Mouse (Mus musculus): Measurements from ENCODE around the gene Tmem221. TPM values are rescaled to one million over a fixed set of nuclear protein-coding genes. Genes with fewer than 3 reads are reported as not detected.
A peak's percentile ranks its signal among the peaks of the same experiment; 100 is the strongest.

Tmem221 gene
- under 1 TPM in 1 of 2 experiments, not detected in 1; 0.20 TPM for total RNA-seq (2021)
- long read RNA-seq, result 0 reads

DNA sequence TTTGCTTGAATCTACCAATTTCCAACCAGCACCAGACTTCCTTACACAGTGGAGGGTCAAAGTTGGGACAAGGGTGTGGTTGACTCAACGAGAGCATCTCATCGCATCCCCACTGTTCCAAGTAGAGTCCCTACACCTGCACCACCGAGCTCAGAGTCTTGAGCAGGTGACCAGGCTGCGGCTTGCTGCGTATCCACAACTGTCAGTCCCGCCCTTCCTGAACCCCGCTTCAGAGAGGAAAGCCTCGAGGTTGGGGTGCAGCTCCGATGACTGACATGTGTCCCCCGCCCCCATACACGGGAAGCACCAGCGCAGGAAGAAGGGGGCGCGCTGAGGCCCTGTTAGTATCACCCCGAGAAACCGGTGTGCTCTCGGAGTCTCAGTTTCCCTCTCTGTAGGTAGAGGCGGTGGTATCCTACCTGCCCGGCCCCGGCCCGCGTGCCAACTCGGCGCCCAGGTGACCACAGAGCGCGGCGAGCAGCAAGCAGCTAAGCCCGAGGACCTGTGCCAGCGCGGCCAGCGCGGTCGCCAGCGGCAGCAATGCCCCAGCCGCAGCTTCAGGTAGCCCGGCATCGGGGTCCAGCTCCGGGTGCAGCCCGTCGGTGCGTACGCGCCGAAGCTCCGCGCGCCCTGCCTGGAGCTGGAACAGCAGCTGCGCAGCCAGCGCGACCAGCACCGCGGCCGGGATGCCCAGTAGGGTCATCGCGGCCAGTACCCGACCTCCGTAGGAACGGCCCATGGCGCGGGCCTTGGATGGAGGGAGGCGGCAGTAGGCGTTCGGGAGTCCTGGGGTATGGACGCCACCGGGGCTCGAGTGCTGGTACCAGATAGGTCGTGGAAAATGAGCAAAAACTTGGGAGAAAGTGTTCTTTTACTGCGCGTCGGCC, at the start of gene Tmem221:
Tmem221 (minus strand) TSS at position 801 of the 887 bp plus-strand sequence.
- no peak for DNase-seq (ENCODE audit: low spot score in 2 of 2)

DNA sequence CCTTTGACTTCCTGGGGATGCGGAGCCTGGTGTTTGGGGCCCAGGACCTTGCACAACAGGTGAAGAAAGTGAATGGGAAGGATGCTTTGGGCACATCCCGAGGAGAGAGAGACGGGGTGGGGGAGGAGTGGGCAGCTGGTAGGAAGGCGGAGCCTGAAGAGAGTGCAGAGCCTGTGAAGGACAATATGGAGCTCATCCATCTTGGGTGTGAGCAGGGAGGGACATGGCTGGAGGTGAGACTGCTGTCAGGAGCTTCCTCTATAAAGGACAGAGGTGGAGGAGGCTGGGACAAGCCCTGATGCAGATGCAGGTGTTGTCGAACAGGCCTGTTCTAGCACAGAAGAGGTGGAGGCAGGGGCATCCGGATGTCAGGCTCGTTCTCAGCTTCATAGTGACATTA, 45.4 kb upstream of the Tmem221 start:
- DNase-seq (ENCODE audit: low spot score in 2 of 2), result no peak

GRCm38 (mm10) chr8:71602666-71603334, 44.1 kb upstream of the Tmem221 start:
- DNase-seq (ENCODE audit: low spot score in 2 of 2), result peak; percentile 47 to 69

GRCm38 (mm10) chr8:71601939-71602665, 43.4 kb upstream of the Tmem221 start:
- DNase-seq (ENCODE audit: low spot score in 2 of 2), result no peak

DNA sequence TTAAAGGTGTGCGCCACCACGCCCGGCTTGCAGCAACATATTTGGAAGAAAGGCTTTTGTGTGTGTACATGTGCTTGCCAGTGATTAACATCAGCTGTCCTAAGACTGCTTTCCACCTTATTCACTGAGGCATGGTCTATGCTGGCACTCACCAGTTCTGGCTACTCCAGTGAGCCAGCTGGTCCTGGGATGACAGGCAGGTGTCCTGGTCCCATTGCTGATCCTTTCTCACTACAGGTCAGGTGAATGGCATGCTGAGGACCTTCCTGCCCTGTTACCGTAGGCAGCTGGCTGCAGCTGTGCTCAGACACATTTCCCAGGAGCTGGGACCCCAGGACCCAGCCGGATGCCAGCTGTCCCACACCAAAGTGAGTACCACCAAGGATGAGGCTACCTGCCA, 40.2 kb upstream of the Tmem221 start:
- no peak for DNase-seq (ENCODE audit: low spot score in 2 of 2)

DNA sequence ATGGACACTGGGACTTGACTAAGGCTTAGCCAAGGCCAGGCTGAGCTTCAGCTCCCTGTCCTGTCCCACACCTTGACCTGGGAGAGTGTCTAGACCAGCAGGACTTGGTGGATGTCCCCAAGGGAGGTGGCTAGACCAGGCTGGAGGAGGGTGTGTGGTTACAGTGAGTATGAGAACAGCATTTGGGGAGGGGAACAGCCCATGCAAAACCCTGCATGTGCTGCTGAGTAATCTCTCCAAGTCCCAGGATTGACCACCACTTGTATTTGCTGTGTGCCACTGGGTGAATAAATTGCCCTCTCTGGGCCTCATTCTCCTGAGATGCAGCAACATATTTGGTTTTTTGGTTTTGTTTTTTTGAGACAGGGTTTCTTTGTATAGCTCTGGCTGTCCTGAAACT, 39.7 kb upstream of the Tmem221 start:
- DNase-seq (ENCODE audit: low spot score in 2 of 2), result no peak

- no peak for DNase-seq (ENCODE audit: low spot score in 2 of 2)
Observed at GRCm38 (mm10) chr8:71597451-71597850, 38.8 kb upstream of the Tmem221 start, which contains the start of gene Fam129c. Fam129c (plus strand) TSS chr8:71597648.

DNA sequence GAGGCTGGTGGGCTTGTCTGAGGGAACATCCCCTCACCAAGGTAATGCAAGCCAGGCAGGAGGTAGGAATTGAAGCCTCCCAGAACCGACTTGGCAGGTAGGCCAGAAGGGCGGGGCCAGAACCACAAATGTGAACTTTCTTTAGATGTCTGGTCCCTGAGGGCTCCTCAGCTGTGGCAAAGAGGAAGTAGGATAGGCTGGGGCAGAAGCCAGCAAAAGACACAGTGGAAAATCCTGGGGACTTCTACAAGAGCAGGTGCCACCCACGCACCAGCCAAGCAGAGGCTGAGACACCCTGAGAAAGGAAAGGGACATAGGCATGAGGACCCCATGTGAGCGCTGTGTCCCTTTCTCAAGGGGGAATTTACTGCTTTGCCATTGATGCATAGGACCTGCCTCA, 38.1 kb upstream of the Tmem221 start:
- DNase-seq (ENCODE audit: low spot score in 2 of 2), result no peak

- no peak for DNase-seq (ENCODE audit: low spot score in 2 of 2)
Observed at GRCm38 (mm10) chr8:71596384-71596783, 37.7 kb upstream of the Tmem221 start.

- DNase-seq (ENCODE audit: low spot score in 2 of 2), result peak; percentile 77 to 94
Observed at GRCm38 (mm10) chr8:71595862-71596261, 37.2 kb upstream of the Tmem221 start.

DNA sequence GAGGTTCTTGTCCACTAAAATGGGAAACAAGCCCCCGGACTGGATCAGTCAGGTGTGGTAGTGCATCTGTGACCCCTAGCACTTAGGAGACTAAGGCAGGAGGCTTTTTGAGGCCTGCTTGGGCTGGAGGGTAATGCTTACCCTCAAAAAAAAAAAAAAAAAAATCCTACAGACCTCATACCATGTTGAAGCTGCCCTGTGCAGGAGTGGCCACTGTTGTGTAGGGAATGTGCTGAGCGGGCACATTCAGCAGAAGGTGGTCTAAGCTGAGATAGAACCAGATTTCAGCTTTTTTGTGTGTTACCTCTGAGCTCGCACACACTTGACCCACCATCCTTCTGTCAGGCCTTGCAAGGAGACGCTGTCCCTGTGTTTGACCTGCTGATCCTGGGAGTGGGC, 35.7 kb upstream of the Tmem221 start:
- no peak for DNase-seq (ENCODE audit: low spot score in 2 of 2)

DNA sequence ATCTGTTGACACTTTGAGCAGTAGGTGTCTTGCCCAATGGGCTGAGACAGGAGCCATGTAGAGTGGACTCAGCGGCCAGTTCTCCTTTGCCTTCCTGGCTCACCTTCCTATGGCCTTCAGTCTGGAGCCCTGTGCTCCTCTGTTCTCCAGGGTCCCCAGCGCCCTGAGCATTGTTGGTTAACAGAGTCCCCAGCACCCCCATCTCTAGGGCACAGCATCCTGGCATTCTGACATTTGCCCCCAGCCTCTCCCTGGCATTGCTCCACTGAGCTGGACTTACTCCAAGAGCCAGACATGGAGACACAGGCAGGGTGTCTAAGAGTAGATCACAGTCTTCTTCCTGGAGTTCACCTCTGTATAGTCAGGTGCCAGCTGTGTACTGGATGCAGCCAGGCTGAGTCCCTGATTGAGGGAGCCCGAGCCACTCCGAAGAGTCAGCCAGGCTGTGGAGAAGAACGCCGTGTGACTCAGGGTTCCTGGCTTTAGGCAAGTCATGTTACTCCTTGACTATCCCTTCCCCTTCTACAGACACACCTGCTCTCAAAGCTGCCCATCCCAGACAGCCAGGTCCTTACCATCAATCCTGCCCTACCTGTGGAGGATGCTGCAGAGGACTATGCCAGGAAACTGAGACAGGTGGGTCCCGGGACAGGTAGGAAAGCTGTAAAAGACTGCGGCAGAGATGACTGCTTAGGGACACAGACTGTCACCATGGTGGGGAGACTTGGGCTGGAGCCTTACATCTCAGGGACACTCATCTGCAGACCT, 35.1 kb upstream of the Tmem221 start:
- no peak for DNase-seq (ENCODE audit: low spot score in 2 of 2)

- DNase-seq (ENCODE audit: low spot score in 2 of 2), result peak; percentile 91 to 95
Observed at GRCm38 (mm10) chr8:71592374-71593170, 33.9 kb upstream of the Tmem221 start.

DNA sequence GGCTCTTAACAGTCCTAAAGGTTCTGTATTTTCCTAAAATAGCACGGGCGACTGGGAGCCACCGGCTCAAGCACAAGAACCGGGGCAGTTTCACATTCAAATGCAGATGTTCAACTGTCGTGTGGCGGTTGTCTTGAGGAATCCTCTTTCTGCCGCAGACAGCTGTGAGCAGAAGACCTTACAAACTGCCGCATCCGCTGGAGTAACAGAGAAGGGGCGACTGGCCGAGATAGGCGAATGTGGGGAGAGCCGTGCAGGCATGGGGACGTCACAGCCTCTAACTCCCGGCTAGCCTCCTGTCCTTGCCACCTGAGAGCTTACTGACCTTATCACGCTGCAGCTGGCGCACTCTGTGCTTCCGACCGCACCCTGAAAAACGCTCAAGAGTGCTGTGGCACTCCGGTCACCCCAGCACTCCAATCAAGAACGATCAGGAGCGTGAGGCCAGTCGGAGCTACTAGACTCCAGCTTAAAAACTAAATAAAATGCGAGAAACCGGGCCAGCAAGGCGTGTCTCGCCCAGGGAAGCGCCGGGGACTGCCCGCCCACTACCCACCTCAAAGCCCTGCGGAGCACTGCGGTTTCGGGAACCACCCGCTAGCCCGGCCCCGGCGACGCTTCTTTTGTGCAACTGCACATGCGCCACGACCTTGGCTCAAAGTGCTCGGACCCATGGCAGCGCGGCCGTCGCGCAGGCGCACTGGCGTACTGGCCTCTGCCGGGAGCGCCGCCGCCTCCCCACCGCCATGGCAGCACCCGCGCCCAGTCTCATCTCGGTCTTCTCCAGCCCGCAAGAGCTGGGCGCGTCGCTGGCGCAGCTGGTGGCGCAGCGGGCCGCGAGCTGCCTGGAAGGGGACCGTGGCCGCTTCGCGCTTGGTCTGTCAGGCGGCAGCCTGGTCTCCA, 33.1 kb upstream of the Tmem221 start, which contains the start of gene Pgls:
Pgls (plus strand) TSS at position 706 of the 903 bp plus-strand sequence.
- DNase-seq (ENCODE audit: low spot score in 2 of 2), result peak; percentile 95 to 97

- DNase-seq (ENCODE audit: low spot score in 2 of 2), result no peak
Observed at GRCm38 (mm10) chr8:71591017-71591416, 32.3 kb upstream of the Tmem221 start.

GRCm38 (mm10) chr8:71588762-71589161, 30.1 kb upstream of the Tmem221 start:
- DNase-seq (ENCODE audit: low spot score in 2 of 2), result no peak

- DNase-seq (ENCODE audit: low spot score in 2 of 2), result peak in 1 of 2 experiments; percentile 57
Observed at GRCm38 (mm10) chr8:71586891-71587290, 28.2 kb upstream of the Tmem221 start.

DNA sequence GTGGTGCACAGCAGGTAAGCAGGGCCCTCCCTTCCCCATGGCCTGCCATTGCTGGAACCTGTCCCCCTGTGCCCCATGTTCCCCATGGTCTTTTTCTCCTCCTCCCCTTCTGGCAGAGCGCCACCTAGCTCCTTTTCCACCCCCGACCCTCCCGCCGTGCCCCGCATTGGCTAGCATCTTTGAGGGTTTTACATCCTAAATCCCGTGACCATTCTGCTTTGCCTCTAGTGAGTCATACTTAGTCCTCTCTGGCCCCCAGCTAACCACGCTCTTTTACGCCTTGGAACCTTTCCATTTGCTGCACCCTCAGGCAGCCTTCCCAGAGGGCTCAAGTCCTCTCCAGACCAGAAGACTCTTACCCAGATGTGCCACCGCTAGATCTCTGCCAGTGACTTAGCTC, 21.5 kb upstream of the Tmem221 start:
- no peak for DNase-seq (ENCODE audit: low spot score in 2 of 2)

DNA sequence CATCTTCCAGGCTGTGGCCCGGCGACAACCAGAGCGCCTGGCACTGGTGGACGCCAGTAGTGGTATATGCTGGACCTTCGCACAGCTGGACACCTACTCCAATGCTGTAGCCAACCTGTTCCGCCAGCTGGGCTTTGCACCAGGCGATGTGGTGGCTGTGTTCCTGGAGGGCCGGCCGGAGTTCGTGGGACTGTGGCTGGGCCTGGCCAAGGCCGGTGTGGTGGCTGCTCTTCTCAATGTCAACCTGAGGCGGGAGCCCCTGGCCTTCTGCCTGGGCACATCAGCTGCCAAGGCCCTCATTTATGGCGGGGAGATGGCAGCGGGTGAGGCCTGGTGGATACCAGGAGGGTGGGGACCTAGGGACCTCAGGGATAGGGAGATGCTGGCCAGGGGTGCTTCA, 20.8 kb upstream of the Tmem221 start:
- no peak for DNase-seq (ENCODE audit: low spot score in 2 of 2)

All from layer of hippocampus, adult 18-20 months (tissue).